Mouse (Mus musculus): ENCODE results near the gene Dhx58. TPM values are rescaled to one million over a fixed set of nuclear protein-coding genes. Genes with fewer than 3 reads are reported as not detected.
A peak's percentile ranks its signal among the peaks of the same experiment; 100 is the strongest.

Dhx58 gene
- polyA plus RNA-seq, 1 experiment from 2014 or later = 2.6 TPM

- DNase-seq (ENCODE audit: low spot score) (no peak), ATAC-seq (ENCODE audit: low FRiP score, low TSS enrichment) (no peak)
- WGBS = 84% methylated on average over 3 of the region's 3 CpGs
- TF ChIP-seq CTCF (IDR thresholded peaks at IDR 0.05; ENCODE audit: low read depth) = no peak
- no peak for TF ChIP-seq EP300 (optimal IDR thresholded peaks at IDR 0.05)
- H3K27me3 ChIP-seq (ENCODE audit: control insufficient read depth, insufficient read depth, low read length) = no peaks in the 10 kb centered on the region
- 0 out of 2 replicates have a peak, but pooled peaks cover 3% of the 10 kb centered on the region for H3K36me3 ChIP-seq (ENCODE audit: control insufficient read depth, insufficient read depth, low read length)
- H3K4me1 ChIP-seq (replicated peaks; ENCODE audit: control insufficient read depth, insufficient read depth) = peaks cover 15% of the 10 kb centered on the region
- no peak overlapping the region for H3K4me3 ChIP-seq (ENCODE audit: low read depth, low read length)
- no peak overlapping the region for H3K27ac ChIP-seq (replicated peaks)
- H3K9ac ChIP-seq (ENCODE audit: low read length) = no peak overlapping the region
- no peak overlapping the region for H3K4me2 ChIP-seq (replicated peaks; ENCODE audit: low read depth)
- H3K9me3 ChIP-seq (ENCODE audit: control insufficient read depth, low read length) = no peaks in the 10 kb centered on the region
These were observed 12.6 kb upstream of the Dhx58 start for GRCm38 (mm10) chr11:100716649-100717048.

GRCm38 (mm10) chr11:100714948-100715347, 10.9 kb upstream of the Dhx58 start:
- TF ChIP-seq CTCF (IDR thresholded peaks at IDR 0.05; ENCODE audit: low read depth) = no peak
- TF ChIP-seq EP300 (optimal IDR thresholded peaks at IDR 0.05) = no peak

GRCm38 (mm10) chr11:100714534-100714915, 10.5 kb upstream of the Dhx58 start:
- WGBS = 54% methylated on average over 6 of the region's 6 CpGs
- Histone ChIP-seq H3K27ac (replicated peaks) (peak overlapping the region; percentile 78), H3K27me3 (ENCODE audit: control insufficient read depth, insufficient read depth, low read length) (no peaks in the 10 kb centered on the region), H3K36me3 (ENCODE audit: control insufficient read depth, insufficient read depth, low read length) (0 out of 2 replicates have a peak, but pooled peaks cover 3% of the 10 kb centered on the region), H3K9me3 (ENCODE audit: control insufficient read depth, low read length) (no peaks in the 10 kb centered on the region), H3K4me1 (replicated peaks; ENCODE audit: control insufficient read depth, insufficient read depth) (peaks cover 8% of the 10 kb centered on the region), H3K9ac (ENCODE audit: low read length) (peak overlapping the region; percentile 47; the same call in 1 of the 2 replicates), H3K4me3 (ENCODE audit: low read depth, low read length) (peak overlapping the region; percentile 27; the same call in 1 of the 2 replicates), H3K4me2 (replicated peaks; ENCODE audit: low read depth) (peak overlapping the region; percentile 58)
- peak; percentile 92 for TF ChIP-seq CTCF (IDR thresholded peaks at IDR 0.05; ENCODE audit: low read depth)
- TF ChIP-seq EP300 (optimal IDR thresholded peaks at IDR 0.05) = no peak
- DNase-seq (ENCODE audit: low spot score) = peak; percentile 83
- ATAC-seq (ENCODE audit: low FRiP score, low TSS enrichment) = peak; percentile 21; the same call in 1 of the 2 replicates

More at GRCm38 (mm10) chr11:100714948-100715347, 10.9 kb upstream of the Dhx58 start:
- peaks cover 11% of the 10 kb centered on the region for H3K4me1 ChIP-seq (replicated peaks; ENCODE audit: control insufficient read depth, insufficient read depth)
- no peaks in the 10 kb centered on the region for H3K9me3 ChIP-seq (ENCODE audit: control insufficient read depth, low read length)
- no peak overlapping the region for H3K4me3 ChIP-seq (ENCODE audit: low read depth, low read length)
- no peak overlapping the region for H3K4me2 ChIP-seq (replicated peaks; ENCODE audit: low read depth)
- no peak overlapping the region for H3K27ac ChIP-seq (replicated peaks)
- no peaks in the 10 kb centered on the region for H3K27me3 ChIP-seq (ENCODE audit: control insufficient read depth, insufficient read depth, low read length)
- H3K9ac ChIP-seq (ENCODE audit: low read length) = no peak overlapping the region
- ATAC-seq (ENCODE audit: low FRiP score, low TSS enrichment) (no peak), DNase-seq (ENCODE audit: low spot score) (no peak)
- H3K36me3 ChIP-seq (ENCODE audit: control insufficient read depth, insufficient read depth, low read length) = 0 out of 2 replicates have a peak, but pooled peaks cover 3% of the 10 kb centered on the region
- WGBS = 91% methylated on average over 6 of the region's 6 CpGs

- H3K4me2 ChIP-seq (replicated peaks; ENCODE audit: low read depth) = peak within 1 kb of the TSS; percentile 58
- peak within 1 kb of the TSS; percentile 27 for H3K4me3 ChIP-seq (ENCODE audit: low read depth, low read length)
- peak within 1 kb of the TSS; percentile 78 for H3K27ac ChIP-seq (replicated peaks)
- DNase-seq (ENCODE audit: low spot score) (peak; percentile 51), ATAC-seq (ENCODE audit: low FRiP score, low TSS enrichment) (no peak)
- no peak for TF ChIP-seq CTCF (IDR thresholded peaks at IDR 0.05; ENCODE audit: low read depth)
- no peak for TF ChIP-seq EP300 (optimal IDR thresholded peaks at IDR 0.05)
- H3K27me3 ChIP-seq (ENCODE audit: control insufficient read depth, insufficient read depth, low read length) = no peaks in the 10 kb centered on the region
- H3K9me3 ChIP-seq (ENCODE audit: control insufficient read depth, low read length) = no peaks in the 10 kb centered on the region
- peaks cover 8% of the 10 kb centered on the region; the same call in 1 of the 2 replicates for H3K36me3 ChIP-seq (ENCODE audit: control insufficient read depth, insufficient read depth, low read length)
- H3K9ac ChIP-seq (ENCODE audit: low read length) = peak within 1 kb of the TSS; percentile 47
- H3K4me1 ChIP-seq (replicated peaks; ENCODE audit: control insufficient read depth, insufficient read depth) = peaks cover 8% of the 10 kb centered on the region
- 16% methylated on average over 37 of the region's 38 CpGs for WGBS
These were observed 9.9 kb upstream of the Dhx58 start, which contains the start of gene Hspb9 for GRCm38 (mm10) chr11:100713735-100714533. TSS of gene Hspb9 (plus strand) at chr11:100713850.

- Histone ChIP-seq H3K4me1 (replicated peaks; ENCODE audit: control insufficient read depth, insufficient read depth) (peaks cover 8% of the 10 kb centered on the region), H3K27ac (replicated peaks) (peak overlapping the region; percentile 78; the same call in 1 of the 2 replicates), H3K4me3 (ENCODE audit: low read depth, low read length) (no peak overlapping the region; the same call in 1 of the 2 replicates), H3K27me3 (ENCODE audit: control insufficient read depth, insufficient read depth, low read length) (no peaks in the 10 kb centered on the region), H3K9me3 (ENCODE audit: control insufficient read depth, low read length) (no peaks in the 10 kb centered on the region), H3K36me3 (ENCODE audit: control insufficient read depth, insufficient read depth, low read length) (peaks cover 12% of the 10 kb centered on the region), H3K9ac (ENCODE audit: low read length) (0 out of 2 replicates have a peak overlapping the region, but pooled peaks have one; percentile 47), H3K4me2 (replicated peaks; ENCODE audit: low read depth) (peak overlapping the region; percentile 58)
- no peak for DNase-seq (ENCODE audit: low spot score)
- ATAC-seq (ENCODE audit: low FRiP score, low TSS enrichment) = no peak
- TF ChIP-seq CTCF (IDR thresholded peaks at IDR 0.05; ENCODE audit: low read depth) = no peak
- TF ChIP-seq EP300 (optimal IDR thresholded peaks at IDR 0.05) = no peak
- WGBS = 68% methylated on average over 4 of the region's 4 CpGs
These were observed 9.1 kb upstream of the Dhx58 start for GRCm38 (mm10) chr11:100713174-100713573.

Data from stomach, postnatal 0 days (tissue).